ENCODE assay signal across 9 mouse cellular contexts in genomic region chr5:86352966-86353365, GRCm38 (mm10). TPM values are rescaled to one million over a fixed set of nuclear protein-coding genes. Genes with fewer than 3 reads are reported as not detected.
DNase-seq lines count a peak whose midpoint lies in the region; ATAC-seq and TF ChIP-seq lines count a peak whose summit lies in the region.
"Had no signal": no experiment of that assay in that cellular context is flagged by ENCODE, and none has a peak within 500 bp of the region (broad histone marks: within the 10 kb centered on the region; RNA-seq: fewer than 3 reads in every experiment).

No protein-coding gene starts in this region.

- TF ChIP-seq EP300 in CH12.LX (IDR thresholded peaks at IDR 0.05; ENCODE audit: low read length): no peak

- H3K79me2 ChIP-seq in CH12.LX (replicated peaks; ENCODE audit: control insufficient read depth, extremely low read depth, insufficient read depth, poor library complexity, severe bottlenecking): no peaks in the 10 kb centered on the region

- TF ChIP-seq POLR2A in CH12.LX (IDR thresholded peaks at IDR 0.05; ENCODE audit: low read depth, low read length): no peak

- peak; percentile 61 to 89 for TF ChIP-seq CTCF in CH12.LX (conservative IDR thresholded peaks at IDR 0.05 in 1 of 2, IDR thresholded peaks at IDR 0.05 in 1 of 2; ENCODE audit: low read depth in 2 of 2, low read length in 2 of 2)
- peak; percentile 85 for TF ChIP-seq CTCF in layer of hippocampus, adult 2 months (conservative IDR thresholded peaks at IDR 0.05)

- H3K4me1 ChIP-seq in heart, embryonic 10.5 days: no peaks in the 10 kb centered on the region
- no peaks in the 10 kb centered on the region for H3K4me1 ChIP-seq in CH12.LX (ENCODE audit: control insufficient read depth in 1 of 2, insufficient read depth in 2 of 2)
- H3K4me1 ChIP-seq: limb, embryonic 13.5 days had no signal

- no peaks in the 10 kb centered on the region for H3K36me3 ChIP-seq in heart, embryonic 10.5 days
- no peaks in the 10 kb centered on the region for H3K36me3 ChIP-seq in CH12.LX (replicated peaks in 1 of 2; ENCODE audit: control insufficient read depth in 1 of 2, insufficient read depth in 1 of 2, low read length in 1 of 2)
- H3K36me3 ChIP-seq: limb, embryonic 13.5 days had no signal

- H3K4me3 ChIP-seq in heart, embryonic 10.5 days: no peak overlapping the region
- H3K4me3 ChIP-seq in CH12.LX (replicated peaks in 1 of 3; ENCODE audit: low read depth in 2 of 3, low read length in 2 of 3, poor library complexity in 1 of 3): no peak overlapping the region
- no peak overlapping the region for H3K4me3 ChIP-seq in layer of hippocampus, adult 2 months
- H3K4me3 ChIP-seq: limb, embryonic 13.5 days had no signal

- H3K27me3 ChIP-seq in heart, embryonic 10.5 days (ENCODE audit: insufficient read depth, poor library complexity, severe bottlenecking): no peaks in the 10 kb centered on the region
- H3K27me3 ChIP-seq in CH12.LX (replicated peaks): no peaks in the 10 kb centered on the region
- H3K27me3 ChIP-seq: limb, embryonic 13.5 days had no signal

- H3K9ac ChIP-seq in CH12.LX (ENCODE audit: insufficient read depth, low read depth): no peak overlapping the region
- H3K9ac ChIP-seq: limb, embryonic 13.5 days had no signal

- 19% methylated on average over 7 of the region's 7 CpGs for WGBS in heart, embryonic 10.5 days

- H3K27ac ChIP-seq in heart, embryonic 10.5 days: no peak overlapping the region
- H3K27ac ChIP-seq in CH12.LX (ENCODE audit: insufficient read depth, low read depth): no peak overlapping the region
- H3K27ac ChIP-seq in layer of hippocampus, adult 2 months: no peak overlapping the region
- H3K27ac ChIP-seq: limb, embryonic 13.5 days had no signal

- no peaks in the 10 kb centered on the region for H3K9me3 ChIP-seq in heart, embryonic 10.5 days
- no peaks in the 10 kb centered on the region for H3K9me3 ChIP-seq in CH12.LX (replicated peaks; ENCODE audit: low read length)
- H3K9me3 ChIP-seq: limb, embryonic 13.5 days had no signal

- in situ Hi-C loops in CH12.LX (cut with MboI; ENCODE audit: low pct_ligation_motif_present, low pct_unique_long_range_greater_than_20kb, low sequenced_read_pairs): no loop called here

- ATAC-seq in monocyte, adult 5-6 weeks (replicated peaks; ENCODE audit: insufficient number of reproducible peaks, low FRiP score, low TSS enrichment, poor library complexity, severe bottlenecking): no peak

- peak; percentile 89 for TF ChIP-seq RAD21 in CH12.LX (IDR thresholded peaks at IDR 0.05; ENCODE audit: low read depth, low read length)

- H3K4me2 ChIP-seq in CH12.LX (ENCODE audit: insufficient read depth, low read depth, poor library complexity, severe bottlenecking): no peak overlapping the region
- H3K4me2 ChIP-seq: limb, embryonic 13.5 days had no signal

- dilution Hi-C loops in CH12.LX (cut with MboI; ENCODE audit: extremely low pct_ligation_motif_present, extremely low pct_unique_long_range_greater_than_20kb, low sequenced_read_pairs): no loop called here

- peak; percentile 12 for DNase-seq in heart, postnatal 4 days
- DNase-seq in heart, embryonic 10.5 days (ENCODE audit: low spot score): no peak
- DNase-seq in CH12.LX (ENCODE audit: extremely low read depth): peak; percentile 75
- DNase-seq in adrenal gland, postnatal 10 days: peak; percentile 31
- DNase-seq in embryo, embryonic 9.5 days (ENCODE audit: extremely low spot score): peak; percentile 20
- DNase-seq in layer of hippocampus, adult 2 months (ENCODE audit: low spot score in 2 of 2): peak; percentile 41 to 73
- DNase-seq in right cerebral cortex, postnatal 4 days: peak; percentile 22

TF ChIP-seq in CH12.LX, 34 proteins besides CTCF, POLR2A, EP300 and RAD21:
- TF ChIP-seq BHLHE40 (IDR thresholded peaks at IDR 0.05; ENCODE audit: low read depth, low read length) (no peak), SMC3 (IDR thresholded peaks at IDR 0.05; ENCODE audit: low read depth, low read length) (peak; percentile 58), MAFK (IDR thresholded peaks at IDR 0.05; ENCODE audit: insufficient replicate concordance, low read length) (peak; percentile 93)

RNA-seq across cellular contexts. Expression of gene Tmprss11d, which starts 20.3 kb away (rescaled TPM):
- not detected for total RNA-seq in heart, postnatal 4 days (2021)
- polyA plus RNA-seq in heart, embryonic 10.5 days (2016; fragmentation: Nextera tagmentation; extraction: Ambion mirVana): not detected in 2 replicates
- total RNA-seq in CH12.LX (2012; rRNA removed): not detected in 2 replicates
- 0.08 TPM in 1 of 2 replicates, not detected in the other for total RNA-seq in CH12.LX (2014; rRNA removed)
- not detected in 2 replicates for polyA plus RNA-seq in CH12.LX (2012; ENCODE audit: insufficient read length, low read depth)
- total RNA-seq in adrenal gland, postnatal 10 days (2021): not detected
- total RNA-seq in layer of hippocampus, adult 2 months (2021): not detected
- total RNA-seq in monocyte, adult 5-6 weeks (2017): not detected in 3 replicates
- polyA plus RNA-seq: limb, embryonic 13.5 days had no signal
